Mouse (Mus musculus): ENCODE measurements around the gene Dpf3.

DNA sequence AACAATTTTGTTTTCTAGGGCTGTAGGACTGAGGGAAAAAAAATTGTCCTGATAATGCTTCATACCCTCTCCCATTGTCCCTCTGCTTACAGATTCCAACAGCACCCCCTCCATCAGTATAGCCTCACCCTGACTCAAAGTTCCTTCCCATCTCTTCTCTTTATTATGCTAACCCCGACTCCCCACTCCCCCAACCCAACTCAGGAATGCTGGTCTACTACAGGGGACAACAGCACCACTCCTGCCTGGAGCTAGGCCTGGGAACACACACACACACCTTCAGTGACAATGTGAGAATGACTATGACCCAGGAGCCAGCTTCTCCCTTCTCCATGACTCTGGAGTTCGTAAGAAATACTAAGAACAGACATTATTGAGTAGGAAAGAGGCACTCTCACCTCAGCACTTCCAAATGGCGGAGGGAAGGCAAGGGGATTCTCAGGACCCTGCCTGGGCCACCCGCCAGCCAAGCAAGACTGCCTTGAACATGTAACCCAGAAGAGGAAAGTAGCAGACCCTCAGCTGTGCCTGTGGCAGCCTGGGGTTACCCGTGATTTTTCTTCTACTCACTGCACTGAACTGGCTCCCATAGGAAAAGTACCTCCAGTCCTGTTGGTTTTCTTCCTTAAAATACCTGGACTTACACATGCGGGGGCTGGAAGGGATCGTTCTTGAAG, 276.2 kb downstream of the Dpf3 start:
- TF ChIP-seq POLR2A (IDR thresholded peaks at IDR 0.05; ENCODE audit: low read depth, low read length) (no peak), CTCF (conservative IDR thresholded peaks at IDR 0.05; ENCODE audit: insufficient read depth, insufficient read length, low read depth, low read length) (no peak)
